Mouse (Mus musculus) gastrocnemius, postnatal 14 days (tissue): Measurements from ENCODE around the gene Wwp2. TPM values are rescaled to one million over a fixed set of nuclear protein-coding genes. Genes with fewer than 3 reads are reported as not detected.

Experiments used
- DNase-seq: peaks from one replicate; pipeline ENCODE4 v3.0.0; 2021; ENCODE audit warnings: mixed read lengths
- intact Hi-C: fragments of 180-260 bp; cut with DNase I; formaldehyde crosslinking; loops from one replicate; pipeline ENCODE4 v1.15.1; 2025; ENCODE audit warnings: low total_unique reads
- total RNA-seq, 2 experiments: library from RNA; stranded (reverse); gene quantifications; 2 replicates each; pipeline ENCODE4 v1.2.3; 2021

The Wwp2 gene
- total RNA-seq, 2 experiments from 2014 or later = 13.1 to 13.9 TPM

DNA sequence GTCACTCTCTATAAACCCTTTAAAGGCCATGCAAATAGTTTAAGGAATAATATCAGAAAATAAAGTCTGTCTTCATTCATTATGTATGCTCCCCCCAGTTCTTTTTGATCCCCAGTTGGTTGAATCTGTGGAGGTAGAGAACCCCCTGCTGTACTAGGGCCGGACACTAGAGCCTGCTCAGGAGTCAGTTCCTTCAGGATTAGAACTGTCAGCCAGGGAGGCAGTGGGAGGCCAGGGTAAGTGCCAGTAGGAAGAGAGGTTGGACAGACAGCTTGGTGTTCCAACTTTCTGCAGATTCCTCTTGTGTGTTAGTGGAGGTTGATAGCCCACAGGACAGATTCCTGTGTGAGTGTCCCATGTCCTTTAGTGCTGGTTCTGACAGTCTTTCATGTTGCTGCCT is 62.2 kb downstream of the Wwp2 start:
- no peak for DNase-seq
- intact Hi-C loops = no loop called here

- intact Hi-C loops = no loop called here
- DNase-seq = no peak
Measured at GRCm38 (mm10) chr8:107498806-107499205, 62.6 kb downstream of the Wwp2 start.

DNA sequence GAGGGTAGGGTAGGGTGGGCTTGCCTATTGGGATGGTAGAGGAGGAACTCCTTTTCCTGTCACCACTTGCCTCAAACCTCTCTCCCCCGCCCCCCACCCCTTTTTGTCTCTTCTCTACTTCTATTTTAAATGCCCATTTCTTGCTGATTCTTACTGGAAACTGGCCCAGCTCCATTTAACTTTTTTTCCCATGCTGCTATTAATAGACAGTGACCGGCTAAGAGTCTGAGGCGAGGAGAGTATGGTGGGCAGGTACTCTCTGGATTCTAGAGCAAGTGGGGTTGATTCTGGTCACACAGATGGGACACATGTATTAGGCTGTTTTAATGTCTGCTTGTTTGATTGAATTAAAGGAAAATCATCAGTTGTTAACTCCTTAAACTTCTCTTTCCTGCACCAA is 63.4 kb downstream of the Wwp2 start:
- intact Hi-C loops = no loop called here
- DNase-seq = no peak

GRCm38 (mm10) chr8:107502407-107502806 is 66.2 kb downstream of the Wwp2 start:
- intact Hi-C loops = no loop called here
- no peak for DNase-seq

DNA sequence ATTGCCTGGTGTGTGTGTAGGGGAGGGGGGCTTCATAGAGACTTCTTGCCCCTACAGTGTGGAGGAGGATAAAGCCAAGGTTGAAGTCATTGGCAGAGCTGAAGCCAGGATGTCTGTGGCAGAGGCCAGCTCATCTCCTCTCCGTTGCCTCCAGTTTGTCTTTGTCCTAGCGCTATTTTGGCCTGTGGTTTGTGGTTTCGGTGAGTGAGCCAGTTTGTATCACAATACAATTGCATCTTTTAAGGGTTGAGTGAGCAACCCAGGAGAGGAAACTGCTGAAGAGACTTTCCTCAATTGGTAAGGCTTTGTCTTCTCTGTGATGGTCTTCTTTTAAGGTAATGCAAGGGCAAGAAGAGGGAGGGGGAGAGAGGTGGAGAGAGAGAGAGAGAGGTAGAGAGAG is 66.8 kb downstream of the Wwp2 start:
- no peak for DNase-seq
- intact Hi-C loops = no loop called here

- intact Hi-C loops = no loop called here
- no peak for DNase-seq
Measured at GRCm38 (mm10) chr8:107503354-107503753, 67.2 kb downstream of the Wwp2 start.

GRCm38 (mm10) chr8:107504239-107504985 is 68.2 kb downstream of the Wwp2 start:
- no peak for DNase-seq
- intact Hi-C loops = no loop called here

GRCm38 (mm10) chr8:107505271-107505670 is 69.1 kb downstream of the Wwp2 start:
- no peak for DNase-seq
- intact Hi-C loops = no loop called here

GRCm38 (mm10) chr8:107507019-107507418 is 70.9 kb downstream of the Wwp2 start:
- intact Hi-C loops = no loop called here

DNA sequence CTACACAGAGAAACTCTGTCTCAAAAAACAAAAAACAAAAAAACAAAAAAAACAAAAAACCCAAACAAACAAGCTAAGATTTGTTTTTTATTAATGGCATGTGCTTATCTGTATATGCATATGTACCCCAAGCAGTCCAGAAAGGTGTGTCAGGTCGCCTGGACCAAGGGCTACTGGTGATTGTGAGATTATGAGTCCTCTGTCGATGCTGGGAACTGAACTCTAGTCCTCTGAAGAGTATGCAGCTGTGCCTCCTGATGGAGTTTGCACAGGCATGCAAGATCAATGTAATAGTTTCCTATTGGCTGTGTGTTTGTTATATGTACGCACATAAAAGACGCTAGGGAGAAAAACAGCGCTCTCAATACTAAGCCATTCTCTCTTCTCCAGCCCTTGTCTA is 74.0 kb downstream of the Wwp2 start:
- no peak for DNase-seq
- intact Hi-C loops = no loop called here

More at GRCm38 (mm10) chr8:107507019-107507418, 70.9 kb downstream of the Wwp2 start:
- no peak for DNase-seq

GRCm38 (mm10) chr8:107510766-107511165 is 74.6 kb downstream of the Wwp2 start:
- no peak for DNase-seq
- intact Hi-C loops = no loop called here

DNA sequence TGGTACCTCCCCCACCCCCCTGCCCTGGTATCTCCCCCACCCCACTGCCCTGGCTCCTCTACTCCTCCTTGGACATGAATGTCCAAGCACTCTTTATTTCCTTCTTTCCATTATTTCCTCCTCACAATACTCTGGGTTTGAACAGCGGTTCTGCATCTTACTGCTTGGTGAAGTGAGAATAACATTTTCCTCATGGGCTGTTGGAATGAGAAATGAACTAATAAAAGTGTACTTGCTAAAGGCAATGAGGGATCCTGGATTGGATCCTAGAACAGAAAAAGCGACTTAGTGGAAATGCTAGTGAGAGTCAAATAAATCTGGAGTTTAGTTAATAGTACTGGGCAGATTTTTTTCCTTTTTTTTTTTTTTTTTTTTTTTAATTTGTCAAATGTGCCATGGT is 77.1 kb downstream of the Wwp2 start:
- DNase-seq = no peak
- intact Hi-C loops = no loop called here

DNA sequence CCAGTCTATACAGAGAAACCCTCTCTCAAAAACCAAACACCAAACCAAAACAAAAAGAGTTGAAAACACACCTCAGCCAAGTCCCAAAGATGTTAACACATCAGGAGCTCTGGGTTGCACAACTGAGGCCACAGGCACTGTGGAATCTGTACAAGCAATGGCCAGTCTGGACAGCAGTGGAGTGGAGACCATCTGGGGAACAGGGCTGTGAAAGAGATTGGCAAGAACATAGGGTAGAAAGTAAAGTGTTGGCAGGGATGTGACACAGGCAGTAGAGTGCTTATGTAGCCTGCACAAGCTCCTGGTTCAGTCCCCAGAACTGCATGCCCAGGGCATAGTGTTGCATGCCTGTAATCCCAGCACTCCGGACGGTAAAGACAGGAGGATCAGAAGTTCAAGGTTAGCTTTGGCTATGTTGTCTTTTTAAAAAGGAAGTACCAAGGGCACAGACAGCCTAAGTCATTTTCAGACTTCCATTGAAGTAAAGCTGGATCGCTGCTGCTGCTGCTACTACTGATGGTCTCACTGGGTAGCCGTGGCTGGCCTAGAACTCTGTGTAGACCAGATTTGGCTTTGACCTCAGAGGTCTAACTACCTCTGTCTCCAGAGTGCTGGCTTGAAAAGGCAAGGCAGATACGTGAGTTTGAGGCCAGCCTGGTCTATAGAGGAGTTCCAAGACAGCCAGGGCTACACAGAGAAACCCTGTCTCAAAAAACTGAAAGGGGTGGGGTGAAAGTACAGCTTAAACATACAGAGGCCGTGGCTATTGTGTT is 79.0 kb downstream of the Wwp2 start:
- intact Hi-C loops = no loop called here
- DNase-seq = no peak

- DNase-seq = no peak
- intact Hi-C loops = no loop called here
Measured at GRCm38 (mm10) chr8:107518726-107519125, 82.6 kb downstream of the Wwp2 start.

GRCm38 (mm10) chr8:107519860-107520259 is 83.7 kb downstream of the Wwp2 start:
- intact Hi-C loops = no loop called here

DNA sequence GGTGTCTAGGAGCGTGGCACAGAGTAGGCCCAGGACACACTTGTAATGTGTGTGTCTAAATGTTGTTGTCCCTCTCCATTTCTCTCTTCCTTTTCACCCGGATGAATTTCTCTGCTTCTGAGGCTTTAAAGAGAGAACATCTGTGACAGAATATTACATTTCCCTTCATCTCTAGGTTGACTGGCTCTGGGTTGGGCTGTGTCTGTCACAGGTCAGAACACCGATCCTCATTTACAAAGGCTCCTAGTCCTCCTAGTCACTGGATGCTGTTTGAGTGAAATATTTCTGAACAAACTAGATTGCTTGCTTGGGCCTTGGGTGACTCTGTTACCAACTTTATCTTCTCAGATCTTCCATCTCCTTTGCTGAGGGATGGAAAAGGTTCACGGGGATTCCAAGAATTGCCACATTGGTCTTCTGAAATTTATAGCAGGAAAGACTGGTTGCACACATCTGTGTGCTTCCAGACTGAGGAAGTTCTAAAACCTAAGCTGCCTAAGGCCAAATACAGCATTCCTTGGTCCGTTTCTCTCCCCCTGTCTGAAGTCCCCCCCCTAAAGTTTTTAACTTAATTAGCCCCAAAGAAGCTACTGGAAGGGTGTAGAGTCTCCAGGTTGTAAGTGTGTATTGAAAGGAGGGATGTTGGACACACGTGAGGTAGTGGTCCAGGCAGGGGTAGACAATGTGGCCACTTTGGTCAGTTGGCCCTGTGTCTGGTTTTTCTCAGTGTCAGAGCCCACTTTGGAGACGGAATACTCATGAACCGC is 85.8 kb downstream of the Wwp2 start:
- no peak for DNase-seq
- intact Hi-C loops = no loop called here

More at GRCm38 (mm10) chr8:107519860-107520259, 83.7 kb downstream of the Wwp2 start:
- DNase-seq = peak; percentile 49

GRCm38 (mm10) chr8:107522555-107522833 is 86.3 kb downstream of the Wwp2 start:
- no peak for DNase-seq
- intact Hi-C loops = no loop called here

- DNase-seq = no peak
- intact Hi-C loops = no loop called here
Measured at GRCm38 (mm10) chr8:107524535-107524934, 88.4 kb downstream of the Wwp2 start.

DNA sequence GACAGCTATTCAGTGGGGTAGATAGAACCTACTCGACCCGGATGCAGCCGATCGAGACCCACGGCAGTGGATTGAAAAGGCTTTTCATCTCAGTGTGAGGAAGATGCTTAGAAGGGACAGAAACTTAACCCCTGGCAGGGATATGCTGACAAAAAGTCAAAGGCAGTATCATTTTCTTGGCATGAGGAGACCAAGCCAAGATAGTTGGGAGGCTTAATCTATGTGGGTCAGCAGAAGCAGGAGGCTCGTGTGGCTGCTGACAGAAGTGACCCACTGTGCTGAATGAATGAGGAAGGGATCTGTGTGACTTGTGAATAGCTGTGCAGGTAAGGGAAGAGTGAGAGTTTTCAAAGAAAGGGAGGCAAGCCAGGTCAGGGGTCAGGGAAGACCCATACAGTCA is 92.6 kb downstream of the Wwp2 start:
- intact Hi-C loops = no loop called here
- no peak for DNase-seq

DNA sequence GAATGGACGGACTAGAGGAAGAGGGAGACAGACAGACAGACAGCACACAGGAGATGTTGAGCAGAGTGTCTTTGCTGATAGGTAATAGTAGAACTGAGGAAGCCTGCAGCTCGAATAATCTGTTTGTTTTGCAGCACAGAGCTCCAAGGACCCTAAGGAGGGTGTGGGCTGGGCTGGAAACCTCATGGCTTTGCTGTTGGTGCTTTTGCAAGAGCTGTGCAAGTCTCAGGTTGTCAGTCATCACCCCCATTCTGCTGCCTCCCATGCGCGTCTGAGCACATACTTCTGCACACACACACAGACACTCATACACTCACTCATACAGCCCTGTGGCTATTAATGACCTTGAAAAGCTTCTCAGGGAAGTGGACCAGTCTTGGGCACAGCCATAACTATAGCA is 101.3 kb downstream of the Wwp2 start:
- intact Hi-C loops = no loop called here
- DNase-seq = no peak

GRCm38 (mm10) chr8:107540623-107541022 is 104.5 kb downstream of the Wwp2 start:
- no peak for DNase-seq
- intact Hi-C loops = no loop called here
